Mouse (Mus musculus) liver, embryonic 15.5 days (tissue): ENCODE results near the gene Sh3gl2. TPM values are rescaled to one million over a fixed set of nuclear protein-coding genes. Genes with fewer than 3 reads are reported as not detected.
A peak's percentile ranks its signal among the peaks of the same experiment; 100 is the strongest.

Experiments
- ATAC-seq: fragments of 200-750 bp; cut with Nextera tagmentation; 2 replicates; pipeline ENCODE4 v1.8.0; 2017; ENCODE audit warnings: moderate number of reproducible peaks, mild to moderate bottlenecking, moderate library complexity; ENCODE audit not compliant: insufficient read depth
- H3K27ac ChIP-seq: fragments of 300-500 bp; sonication (generic); replicated peaks from 2 replicates; pipeline ENCODE4 v1.5.1; 2015; ENCODE audit warnings: mild to moderate bottlenecking, inconsistent platforms
- H3K27me3 ChIP-seq: fragments of 300-500 bp; sonication (generic); 2 replicates; pipeline ENCODE4 v1.6.1; 2015; ENCODE audit warnings: mild to moderate bottlenecking, inconsistent platforms
- H3K36me3 ChIP-seq: fragments of 300-500 bp; sonication (generic); replicated peaks from 2 replicates; pipeline ENCODE4 v1.6.1; 2015; ENCODE audit warnings: moderate library complexity, mild to moderate bottlenecking, inconsistent platforms
- H3K4me1 ChIP-seq: fragments of 300-500 bp; sonication (generic); replicated peaks from 2 replicates; pipeline ENCODE4 v1.6.1; 2015; ENCODE audit warnings: inconsistent platforms
- H3K4me2 ChIP-seq: fragments of 300-500 bp; sonication (generic); 2 replicates; pipeline ENCODE4 v1.6.1; 2015; ENCODE audit warnings: moderate library complexity, mild to moderate bottlenecking, inconsistent platforms
- H3K4me3 ChIP-seq: fragments of 300-500 bp; sonication (generic); replicated peaks from 2 replicates; pipeline ENCODE4 v1.5.1; 2015; ENCODE audit warnings: mild to moderate bottlenecking, inconsistent platforms
- H3K9ac ChIP-seq: fragments of 300-500 bp; sonication (generic); 2 replicates; pipeline ENCODE4 v1.6.1; 2015; ENCODE audit warnings: moderate library complexity, mild to moderate bottlenecking, inconsistent platforms
- H3K9me3 ChIP-seq: fragments of 300-500 bp; sonication (generic); replicated peaks from 2 replicates; pipeline ENCODE4 v1.6.1; 2016; ENCODE audit warnings: inconsistent platforms
- WGBS: fragments of 180-500 bp; shearing (Covaris S2); methylation state at CpG from one replicate; pipeline ENCODE4 v1.1.7; 2015; ENCODE audit warnings: mixed read lengths; ENCODE audit not compliant: insufficient replicate concordance; 5-methylcytosine and 5-hydroxymethylcytosine counted together
- polyA plus RNA-seq: library from polyadenylated mRNA; unstranded; fragments of >200 nt; fragmentation: Nextera tagmentation; extraction: Ambion mirVana; gene quantifications from 2 replicates; pipeline ENCODE4 v1.2.1, GENCODE M21; 2015

Gene Sh3gl2
- polyA plus RNA-seq, result 0.09 TPM in 1 of 2 replicates, not detected in the other

DNA sequence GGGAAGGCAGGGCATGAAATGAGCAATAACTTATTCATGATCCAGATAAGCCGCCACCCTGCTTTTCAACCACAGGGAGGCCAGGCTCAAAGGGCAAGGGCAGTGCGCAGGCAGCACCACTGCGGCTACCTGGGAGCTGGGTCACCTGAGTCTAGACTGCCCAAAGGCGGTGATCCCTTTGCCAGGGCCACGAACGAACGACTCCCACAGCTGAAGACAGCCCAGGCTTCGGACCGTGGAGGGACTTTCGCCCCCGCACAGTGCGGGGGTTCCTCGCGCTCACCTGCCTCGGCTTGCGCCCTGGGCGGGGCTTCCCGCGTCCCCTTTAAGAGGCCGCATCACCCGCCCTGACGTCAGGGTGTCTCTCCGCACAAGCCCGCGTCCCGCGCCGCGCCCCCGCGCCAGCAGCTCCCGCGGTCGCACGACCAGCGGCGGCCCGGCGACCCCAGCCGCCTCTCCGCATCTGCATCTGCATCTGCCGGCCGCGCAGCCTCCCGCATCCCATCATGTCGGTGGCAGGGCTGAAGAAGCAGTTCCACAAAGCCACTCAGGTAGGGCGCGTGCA is at the start of gene Sh3gl2:
Gene Sh3gl2, plus strand, starts transcription at position 56 of the 565 bp plus-strand sequence.
- Histone ChIP-seq H3K9ac (no peak within 1 kb of the TSS), H3K4me3 (peak within 1 kb of the TSS; percentile 43), H3K27me3 (peaks cover 44% of the 10 kb centered on the region), H3K36me3 (no peaks in the 10 kb centered on the region), H3K27ac (no peak within 1 kb of the TSS), H3K4me2 (peak within 1 kb of the TSS; percentile 59), H3K9me3 (no peaks in the 10 kb centered on the region), H3K4me1 (no peaks in the 10 kb centered on the region)
- ATAC-seq, result no peak
- WGBS, result 1% methylated on average over 48 of the region's 48 CpGs

DNA sequence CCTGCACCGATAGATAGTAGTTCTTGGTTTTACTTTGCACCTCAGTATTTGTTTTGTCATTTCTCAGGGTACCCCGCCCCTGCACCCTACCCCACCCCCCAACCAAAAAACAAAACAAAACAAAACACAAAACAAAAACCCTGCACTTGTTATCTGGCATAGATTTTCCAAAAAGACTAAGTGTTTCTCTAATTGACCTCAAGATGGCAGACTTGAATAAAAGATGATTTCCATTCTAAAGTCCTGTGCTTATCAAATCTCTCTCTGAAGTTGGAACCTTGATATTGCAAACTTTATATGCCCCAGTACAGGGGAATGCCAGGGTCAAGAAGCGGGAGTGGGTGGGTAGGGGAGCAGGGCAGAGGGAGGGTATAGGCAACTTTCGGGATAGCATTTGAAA is 43.8 kb upstream of the Sh3gl2 start:
- WGBS, result 41% methylated on average over 4 of the region's 4 CpGs
- H3K27me3 ChIP-seq, result no peaks in the 10 kb centered on the region
- H3K9ac ChIP-seq, result no peak overlapping the region
- H3K4me1 ChIP-seq, result no peaks in the 10 kb centered on the region
- no peak overlapping the region for H3K4me2 ChIP-seq
- no peak for ATAC-seq
- no peaks in the 10 kb centered on the region for H3K9me3 ChIP-seq
- no peak overlapping the region for H3K4me3 ChIP-seq
- H3K27ac ChIP-seq, result no peak overlapping the region
- H3K36me3 ChIP-seq, result no peaks in the 10 kb centered on the region

DNA sequence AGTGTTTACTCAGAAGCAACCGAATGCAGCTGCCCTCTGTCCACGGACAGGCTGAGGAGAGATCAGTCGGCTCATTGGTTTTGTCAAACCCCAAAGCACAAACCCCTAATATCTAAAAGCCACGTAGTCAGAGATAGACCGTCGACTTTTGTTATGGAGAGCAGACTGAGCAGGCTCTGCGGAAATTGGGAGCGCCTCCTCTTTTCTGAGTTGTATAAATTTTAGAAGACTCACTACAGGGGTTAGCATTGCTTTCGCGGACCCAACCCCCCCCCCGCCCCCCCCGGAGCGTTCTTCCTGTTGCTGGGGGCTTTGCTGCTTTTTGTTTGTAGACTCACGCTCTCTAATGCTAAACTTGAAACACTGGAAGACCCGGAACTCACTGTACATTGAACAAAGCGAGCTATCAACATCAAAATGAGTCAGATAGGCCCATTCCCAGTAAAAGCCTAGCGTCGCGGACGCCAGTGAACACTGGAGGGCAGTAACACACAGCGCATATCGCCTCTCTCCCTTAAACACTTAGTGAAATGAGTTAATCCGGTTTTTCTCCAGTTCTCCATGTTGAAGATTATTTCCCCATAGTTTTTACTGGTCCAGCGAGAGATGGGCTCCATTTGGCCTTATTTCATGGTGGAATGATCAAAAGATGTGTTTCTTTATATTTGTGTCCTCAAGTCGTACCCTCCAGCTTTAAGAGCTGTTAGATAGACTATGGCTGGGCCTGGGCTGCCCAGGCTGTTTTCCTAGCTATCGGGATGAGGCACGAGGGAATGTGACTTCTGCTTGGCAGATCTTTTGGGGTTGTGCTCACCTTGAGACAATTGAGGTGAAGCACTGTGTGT is 42.2 kb upstream of the Sh3gl2 start:
- H3K9ac ChIP-seq, result no peak overlapping the region
- no peaks in the 10 kb centered on the region for H3K9me3 ChIP-seq
- H3K36me3 ChIP-seq, result no peaks in the 10 kb centered on the region
- no peaks in the 10 kb centered on the region for H3K27me3 ChIP-seq
- WGBS, result 30% methylated on average over 27 of the region's 27 CpGs
- no peaks in the 10 kb centered on the region for H3K4me1 ChIP-seq
- H3K4me2 ChIP-seq, result no peak overlapping the region
- ATAC-seq, result no peak
- H3K27ac ChIP-seq, result no peak overlapping the region
- H3K4me3 ChIP-seq, result no peak overlapping the region

DNA sequence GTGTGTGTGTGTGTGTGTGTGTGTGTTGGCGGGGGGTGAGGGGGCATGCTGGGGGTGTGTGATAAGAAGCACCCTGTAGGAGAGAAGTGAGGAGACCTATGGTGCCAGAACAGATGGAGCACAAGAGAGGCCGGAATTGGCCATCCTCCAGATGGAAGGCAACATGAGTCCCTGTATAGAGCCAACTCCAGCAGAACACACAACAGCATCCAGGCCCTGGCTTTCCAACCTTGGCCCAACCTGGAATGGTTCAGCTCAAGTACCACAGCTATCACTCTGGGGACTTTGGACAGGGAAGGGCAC is 41.7 kb upstream of the Sh3gl2 start:
- no peak overlapping the region for H3K27ac ChIP-seq
- H3K27me3 ChIP-seq, result no peaks in the 10 kb centered on the region
- H3K4me1 ChIP-seq, result no peaks in the 10 kb centered on the region
- WGBS, result 57% methylated on average over 2 of the region's 2 CpGs
- H3K9ac ChIP-seq, result no peak overlapping the region
- ATAC-seq, result no peak
- no peak overlapping the region for H3K4me2 ChIP-seq
- no peaks in the 10 kb centered on the region for H3K36me3 ChIP-seq
- H3K9me3 ChIP-seq, result no peaks in the 10 kb centered on the region
- no peak overlapping the region for H3K4me3 ChIP-seq

DNA sequence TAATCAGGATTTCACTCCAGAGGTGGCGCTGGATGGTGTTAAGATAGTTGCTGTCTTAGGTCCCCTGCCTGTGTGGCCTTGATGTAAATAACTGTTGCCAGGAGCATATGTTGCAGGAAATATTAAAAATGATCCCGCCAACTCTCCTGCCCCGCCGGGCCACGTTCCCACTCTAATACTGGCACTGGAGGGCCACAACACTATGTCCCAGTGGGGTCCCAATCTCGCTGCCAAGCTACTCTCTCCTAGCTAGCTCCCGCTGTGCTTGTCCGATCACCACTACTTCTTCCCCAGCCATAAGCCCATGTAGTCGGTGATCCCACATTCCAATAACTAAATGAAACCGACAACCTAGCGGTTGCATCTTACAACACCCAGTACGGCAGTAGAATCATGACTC is 36.9 kb upstream of the Sh3gl2 start:
- ATAC-seq, result no peak
- 70% methylated on average over 12 of the region's 12 CpGs for WGBS

DNA sequence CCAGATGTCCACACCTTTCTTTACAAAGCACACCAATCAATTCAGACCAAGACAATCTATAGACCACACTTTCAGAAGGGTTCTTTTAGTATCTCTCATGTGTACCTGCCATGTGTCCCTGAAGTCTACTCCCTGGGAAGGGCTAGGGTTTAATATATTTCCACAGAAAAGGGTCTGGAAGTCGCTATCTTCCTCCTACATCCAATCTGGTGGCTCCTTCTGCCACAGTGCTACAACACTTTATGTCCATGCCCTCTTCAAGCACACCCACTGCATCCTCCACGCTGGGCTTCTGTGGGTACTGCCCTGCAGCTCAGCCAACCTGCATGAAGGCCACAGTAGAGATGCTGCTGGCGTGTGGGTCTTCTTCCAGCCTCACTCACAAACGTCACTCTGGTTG is 29.5 kb upstream of the Sh3gl2 start:
- ATAC-seq, result no peak
- WGBS, result 54% methylated on average over 4 of the region's 4 CpGs

More for the DNA sequence above, 36.9 kb upstream of the Sh3gl2 start:
- H3K4me3 ChIP-seq, result no peak overlapping the region
- H3K9ac ChIP-seq, result no peak overlapping the region
- no peaks in the 10 kb centered on the region for H3K4me1 ChIP-seq
- H3K27me3 ChIP-seq, result no peaks in the 10 kb centered on the region
- no peaks in the 10 kb centered on the region for H3K36me3 ChIP-seq
- H3K9me3 ChIP-seq, result no peaks in the 10 kb centered on the region
- no peak overlapping the region for H3K4me2 ChIP-seq
- H3K27ac ChIP-seq, result no peak overlapping the region

DNA sequence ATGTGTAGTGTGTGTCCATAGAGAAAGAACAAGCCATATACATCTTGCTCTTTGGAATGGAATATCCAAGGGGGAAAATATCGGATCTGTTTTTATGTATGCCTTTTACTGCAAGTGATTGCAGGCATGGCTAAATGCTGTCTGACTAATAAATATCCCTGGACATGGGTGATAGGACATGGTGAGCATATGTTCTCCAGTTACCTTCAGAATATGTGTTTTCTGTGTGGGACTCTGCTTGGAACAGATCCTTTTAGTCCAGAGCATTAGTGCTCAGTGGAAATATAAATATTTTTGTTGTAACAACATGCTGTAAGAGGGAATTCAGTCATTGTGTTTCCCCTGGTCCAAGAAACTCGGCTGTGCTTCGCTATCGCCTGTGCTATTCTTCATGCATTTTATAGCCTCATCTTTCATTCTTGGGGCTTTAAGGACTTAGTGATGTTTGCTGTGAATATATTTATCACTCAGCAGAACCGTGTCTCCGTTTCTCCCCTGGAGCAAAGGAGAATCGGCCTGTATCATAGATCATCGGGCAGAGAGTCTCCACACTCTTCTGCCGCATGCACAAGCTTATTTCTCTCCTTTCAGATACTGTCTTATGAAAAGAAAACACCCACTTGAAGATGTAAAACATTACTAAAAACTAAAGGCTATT is 26.4 kb upstream of the Sh3gl2 start:
- 71% methylated on average over 9 of the region's 9 CpGs for WGBS
- H3K9ac ChIP-seq, result no peak overlapping the region
- H3K27ac ChIP-seq, result no peak overlapping the region
- ATAC-seq, result no peak
- H3K27me3 ChIP-seq, result no peaks in the 10 kb centered on the region
- no peaks in the 10 kb centered on the region for H3K4me1 ChIP-seq
- H3K9me3 ChIP-seq, result no peaks in the 10 kb centered on the region
- no peak overlapping the region for H3K4me3 ChIP-seq
- H3K36me3 ChIP-seq, result no peaks in the 10 kb centered on the region
- H3K4me2 ChIP-seq, result no peak overlapping the region

More for the DNA sequence above, 29.5 kb upstream of the Sh3gl2 start:
- H3K4me2 ChIP-seq, result no peak overlapping the region
- H3K4me3 ChIP-seq, result no peak overlapping the region
- H3K36me3 ChIP-seq, result no peaks in the 10 kb centered on the region
- no peaks in the 10 kb centered on the region for H3K9me3 ChIP-seq
- no peak overlapping the region for H3K27ac ChIP-seq
- H3K4me1 ChIP-seq, result no peaks in the 10 kb centered on the region
- H3K27me3 ChIP-seq, result no peaks in the 10 kb centered on the region
- H3K9ac ChIP-seq, result no peak overlapping the region

DNA sequence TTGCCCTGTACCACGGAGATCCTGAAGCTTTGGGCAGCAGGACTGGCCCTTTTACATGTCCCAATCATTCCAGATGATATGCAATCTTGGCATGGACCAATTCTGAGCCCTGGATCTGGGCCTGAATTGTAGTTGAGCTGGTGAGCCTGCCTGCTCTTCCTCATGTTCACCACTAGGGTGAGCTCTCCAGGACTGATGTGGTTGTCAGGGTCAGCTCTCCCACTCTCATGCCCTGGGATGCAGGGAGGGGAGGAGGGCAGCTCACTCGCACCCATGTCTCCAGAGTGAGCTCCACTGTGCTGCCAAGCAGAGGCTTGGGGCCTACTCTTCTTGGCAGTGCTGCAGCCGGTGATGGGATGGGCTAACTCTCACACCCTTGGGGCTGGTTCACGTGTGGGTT is 18.9 kb upstream of the Sh3gl2 start:
- no peaks in the 10 kb centered on the region for H3K9me3 ChIP-seq
- no peaks in the 10 kb centered on the region for H3K27me3 ChIP-seq
- no peak for ATAC-seq
- no peak overlapping the region for H3K27ac ChIP-seq
- no peak overlapping the region for H3K9ac ChIP-seq
- 40% methylated on average over 4 of the region's 4 CpGs for WGBS
- H3K4me2 ChIP-seq, result no peak overlapping the region
- H3K4me1 ChIP-seq, result no peaks in the 10 kb centered on the region
- no peaks in the 10 kb centered on the region for H3K36me3 ChIP-seq
- H3K4me3 ChIP-seq, result no peak overlapping the region

DNA sequence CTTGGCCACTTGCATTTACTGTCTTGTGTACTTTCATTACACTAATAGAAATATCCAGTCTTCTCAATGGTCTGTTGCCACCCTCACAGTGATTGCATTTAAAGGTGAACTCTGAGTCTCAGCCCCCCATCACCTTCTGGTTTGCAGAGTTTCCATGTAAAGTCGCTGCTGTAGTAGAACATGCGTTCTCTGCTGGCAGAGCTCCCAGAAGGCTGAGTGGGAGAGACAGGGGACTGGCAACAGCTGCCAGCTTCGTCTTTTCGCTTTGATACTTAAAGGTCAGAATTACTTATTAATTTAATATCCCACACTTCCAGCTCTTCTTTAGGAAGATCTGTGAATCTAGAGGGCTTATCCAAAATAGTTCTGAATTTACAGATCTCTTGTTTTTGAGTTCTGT is 8.7 kb upstream of the Sh3gl2 start:
- Histone ChIP-seq H3K9me3 (no peaks in the 10 kb centered on the region), H3K4me1 (no peaks in the 10 kb centered on the region), H3K4me2 (no peak overlapping the region), H3K27ac (no peak overlapping the region), H3K4me3 (no peak overlapping the region), H3K36me3 (no peaks in the 10 kb centered on the region), H3K9ac (no peak overlapping the region), H3K27me3 (no peaks in the 10 kb centered on the region)
- ATAC-seq, result no peak
- 53% methylated on average over 4 of the region's 4 CpGs for WGBS

DNA sequence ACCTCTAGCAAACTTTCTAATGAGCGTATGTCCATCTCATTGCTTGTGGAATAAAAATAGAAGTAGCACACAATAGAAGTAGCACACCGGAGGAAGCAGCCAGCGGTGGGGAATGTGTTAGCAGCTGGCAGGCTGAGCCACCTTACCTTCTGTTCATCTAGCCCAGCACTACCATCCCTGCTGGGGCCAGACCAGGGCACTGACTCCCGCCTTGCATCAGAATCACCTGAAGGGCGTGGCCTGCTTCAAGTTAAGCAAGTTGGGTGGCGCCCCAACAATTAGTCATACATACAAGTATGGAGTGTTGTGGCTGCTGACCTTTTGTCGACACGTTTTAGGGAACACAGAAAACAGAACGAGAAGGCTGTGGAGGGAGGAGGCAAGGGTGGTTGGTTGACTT is 6.5 kb upstream of the Sh3gl2 start:
- Histone ChIP-seq H3K9me3 (no peaks in the 10 kb centered on the region), H3K4me3 (no peak overlapping the region), H3K27ac (no peak overlapping the region), H3K36me3 (no peaks in the 10 kb centered on the region), H3K4me2 (no peak overlapping the region), H3K27me3 (peaks cover 7% of the 10 kb centered on the region; the same call in 1 of the 2 replicates), H3K9ac (no peak overlapping the region), H3K4me1 (no peaks in the 10 kb centered on the region)
- ATAC-seq, result no peak
- 63% methylated on average over 9 of the region's 9 CpGs for WGBS

DNA sequence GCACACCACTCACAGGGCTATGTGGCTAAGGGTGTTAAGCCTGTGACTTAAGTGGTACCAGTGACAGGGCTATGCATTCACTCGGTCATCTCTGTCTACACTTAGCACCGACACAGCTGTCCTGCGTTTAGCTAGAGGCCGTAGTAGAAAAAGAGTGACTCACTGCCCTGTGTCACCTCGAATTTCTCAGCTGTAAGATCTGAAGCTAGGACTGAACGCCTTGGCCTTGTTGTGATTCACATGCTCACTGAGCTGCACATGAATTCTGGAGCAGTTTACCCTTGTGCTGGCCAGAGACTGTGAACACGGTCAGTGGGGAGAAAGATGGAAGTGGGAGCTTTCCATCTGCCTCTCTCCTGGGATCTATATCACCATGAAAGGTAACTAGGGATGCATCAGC is 2.3 kb upstream of the Sh3gl2 start:
- Histone ChIP-seq H3K9ac (no peak overlapping the region), H3K27ac (no peak overlapping the region), H3K4me2 (no peak overlapping the region), H3K36me3 (no peaks in the 10 kb centered on the region), H3K4me3 (no peak overlapping the region), H3K27me3 (peaks cover 40% of the 10 kb centered on the region), H3K9me3 (no peaks in the 10 kb centered on the region), H3K4me1 (no peaks in the 10 kb centered on the region)
- no peak for ATAC-seq
- WGBS, result 71% methylated on average over 7 of the region's 7 CpGs
